In the genomic region with DNA sequence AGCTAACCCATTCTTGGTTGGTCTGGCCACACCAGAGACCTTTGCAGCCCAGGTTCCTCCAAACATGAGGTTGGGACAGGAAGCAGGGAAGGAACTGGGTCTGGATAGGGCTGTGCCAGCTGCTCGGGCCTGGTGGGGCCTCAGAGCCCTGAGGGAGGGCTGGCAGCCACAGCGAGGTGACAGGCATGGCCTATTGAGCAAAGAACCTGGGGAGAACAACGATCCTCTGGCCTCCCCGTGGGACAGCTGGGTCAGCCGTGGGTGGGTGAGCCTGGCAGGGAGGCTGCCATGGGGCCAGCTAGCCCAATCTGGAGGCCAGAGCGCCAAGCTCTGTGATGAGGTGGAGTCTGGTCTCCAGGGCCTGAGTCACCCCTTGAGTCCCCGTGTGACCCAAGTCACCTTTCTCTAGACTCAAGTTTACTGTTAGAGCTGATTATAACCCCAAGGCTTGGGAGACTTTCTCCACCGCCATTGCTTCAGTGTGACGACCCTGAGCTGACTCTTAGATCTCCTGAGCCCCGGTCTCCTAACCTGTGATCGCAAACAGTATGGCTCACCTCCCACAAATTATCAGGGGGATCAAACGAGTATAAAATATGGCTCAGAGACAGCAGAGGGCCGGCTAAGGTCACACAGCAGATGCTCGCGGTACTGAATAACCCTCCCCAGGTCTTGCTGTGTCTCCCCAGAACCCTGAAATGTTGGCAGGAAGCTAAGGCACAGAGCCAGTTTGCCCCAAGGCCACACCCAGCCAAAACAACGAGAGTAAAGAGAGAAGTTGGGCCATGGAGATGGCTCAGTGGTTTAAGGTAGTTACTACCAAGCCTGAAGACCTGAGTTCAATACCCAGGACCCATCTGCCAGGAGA, we compare ENCODE assay signal across 18 mouse cellular contexts. TPM values are rescaled to one million over a fixed set of nuclear protein-coding genes. Genes with fewer than 3 reads are reported as not detected.
DNase-seq lines count a peak whose midpoint lies in the region; ATAC-seq lines count a peak whose summit lies in the region.
"Had no signal": no experiment of that assay in that cellular context is flagged by ENCODE, and none has a peak within 500 bp of the region (broad histone marks: within the 10 kb centered on the region; RNA-seq: fewer than 3 reads in every experiment).

No protein-coding gene starts in this region.

- DNase-seq in liver (no peak), 416B (ENCODE audit: low read depth) (peak; percentile 58)
- peak; percentile 82 for DNase-seq in adrenal gland, adult 2 months
- DNase-seq in left cerebral cortex, adult 11 months (ENCODE audit: low spot score), result no peak
- DNase-seq in right cerebral cortex, adult 2 months (ENCODE audit: low spot score in 2 of 2), result no peak
- DNase-seq: cerebellum, postnatal 36 days; kidney, postnatal 14 days; midbrain, embryonic 14.5 days; retina, postnatal 1 day had no signal

- peaks cover 59% of the 10 kb centered on the region for H3K27me3 ChIP-seq in liver, embryonic 15.5 days
- H3K27me3 ChIP-seq: Patski had no signal

- H3K9me3 ChIP-seq in liver, embryonic 15.5 days (replicated peaks), result no peaks in the 10 kb centered on the region
- H3K9me3 ChIP-seq: embryonic facial prominence, embryonic 13.5 days; hindbrain, embryonic 13.5 days; neural tube, embryonic 12.5 days; stomach, embryonic 15.5 days had no signal

- peak overlapping the region; percentile 91; the same call in 1 of the 2 replicates for H3K4me2 ChIP-seq in liver, embryonic 15.5 days
- H3K4me2 ChIP-seq: embryonic facial prominence, embryonic 13.5 days; hindbrain, embryonic 13.5 days; stomach, embryonic 15.5 days had no signal

- H3K27ac ChIP-seq in liver, embryonic 15.5 days (replicated peaks), result peak overlapping the region; percentile 83
- H3K27ac ChIP-seq: embryonic facial prominence, embryonic 13.5 days; hindbrain, embryonic 13.5 days; liver, embryonic 14.5 days; macrophage; neural tube, embryonic 12.5 days; stomach, embryonic 15.5 days had no signal

- 55% methylated on average over 16 of the region's 16 CpGs for WGBS in liver, embryonic 15.5 days (ENCODE audit: insufficient replicate concordance)

- no peak overlapping the region for H3K4me3 ChIP-seq in liver, embryonic 15.5 days (replicated peaks)
- H3K4me3 ChIP-seq: embryonic facial prominence, embryonic 13.5 days; hindbrain, embryonic 13.5 days; neural tube, embryonic 12.5 days; stomach, embryonic 15.5 days had no signal

- ATAC-seq in liver, embryonic 15.5 days (ENCODE audit: insufficient read depth), result no peak
- peak; percentile 17; the same call in 1 of the 2 replicates for ATAC-seq in granulocyte monocyte progenitor cell, adult 5-6 weeks (replicated peaks; ENCODE audit: poor library complexity, severe bottlenecking)
- ATAC-seq: Patski had no signal

- peaks cover 65% of the 10 kb centered on the region for H3K4me1 ChIP-seq in liver, embryonic 15.5 days (replicated peaks)

- no peak overlapping the region for H3K9ac ChIP-seq in liver, embryonic 15.5 days
- H3K9ac ChIP-seq: embryonic facial prominence, embryonic 13.5 days; hindbrain, embryonic 13.5 days; liver, embryonic 14.5 days; neural tube, embryonic 12.5 days; stomach, embryonic 15.5 days had no signal

- no peaks in the 10 kb centered on the region for H3K36me3 ChIP-seq in liver, embryonic 15.5 days (replicated peaks)
- H3K36me3 ChIP-seq: embryonic facial prominence, embryonic 13.5 days; hindbrain, embryonic 13.5 days; neural tube, embryonic 12.5 days; stomach, embryonic 15.5 days had no signal

RNA-seq across cellular contexts. Expression of a gene that starts 2.1 kb away (rescaled TPM):
- polyA plus RNA-seq in liver, embryonic 15.5 days (2015; fragmentation: Nextera tagmentation; extraction: Ambion mirVana), result 13.0 and 14.0 TPM in 2 replicates
- total RNA-seq in adrenal gland, adult 2 months (2021), result 100 to 1,000 TPM; 366 to 466 TPM
- 3,420 and 4,353 TPM in 2 replicates for polyA plus RNA-seq in adrenal gland, adult 2 months (2012; rRNA removed)
- total RNA-seq in granulocyte monocyte progenitor cell, adult 5-6 weeks (2014; fragmentation: Nextera tagmentation), result 11.8 and 15.7 TPM in 2 replicates
- total RNA-seq in granulocyte monocyte progenitor cell, adult 5-6 weeks (2017), result 17.8 and 27.5 TPM in 2 replicates

RNA-seq across cellular contexts. Expression of a gene that starts 3.0 kb away (rescaled TPM):
- 17.4 and 18.2 TPM in 2 replicates for polyA plus RNA-seq in liver, embryonic 15.5 days (2015; fragmentation: Nextera tagmentation; extraction: Ambion mirVana)
- 10 to 100 TPM; 29.9 to 30.1 TPM for total RNA-seq in adrenal gland, adult 2 months (2021)
- 72.0 and 77.3 TPM in 2 replicates for polyA plus RNA-seq in adrenal gland, adult 2 months (2012; rRNA removed)
- 24.7 and 28.9 TPM in 2 replicates for total RNA-seq in granulocyte monocyte progenitor cell, adult 5-6 weeks (2014; fragmentation: Nextera tagmentation)
- 13.4 and 13.6 TPM in 2 replicates for total RNA-seq in granulocyte monocyte progenitor cell, adult 5-6 weeks (2017)

RNA-seq across cellular contexts. Expression of a gene that starts 25.3 kb away (rescaled TPM):
- polyA plus RNA-seq in liver, embryonic 15.5 days (2015; fragmentation: Nextera tagmentation; extraction: Ambion mirVana), result 0.63 TPM in 1 of 2 replicates, not detected in the other
- total RNA-seq in adrenal gland, adult 2 months (2021), result 10 to 100 TPM; 20.0 to 21.0 TPM
- 31.2 and 38.6 TPM in 2 replicates for polyA plus RNA-seq in adrenal gland, adult 2 months (2012; rRNA removed)
- total RNA-seq in granulocyte monocyte progenitor cell, adult 5-6 weeks (2014; fragmentation: Nextera tagmentation), result 4.6 and 11.6 TPM in 2 replicates
- not detected in 2 replicates for total RNA-seq in granulocyte monocyte progenitor cell, adult 5-6 weeks (2017)
- polyA plus RNA-seq: macrophage had no signal

RNA-seq across cellular contexts. Expression of a gene that starts 54.7 kb away (rescaled TPM):
- 187 and 195 TPM in 2 replicates for polyA plus RNA-seq in liver, embryonic 15.5 days (2015; fragmentation: Nextera tagmentation; extraction: Ambion mirVana)
- 100 to 1,000 TPM; 191 to 208 TPM for total RNA-seq in adrenal gland, adult 2 months (2021)
- 94.4 and 133 TPM in 2 replicates for polyA plus RNA-seq in adrenal gland, adult 2 months (2012; rRNA removed)
- 112 and 155 TPM in 2 replicates for total RNA-seq in granulocyte monocyte progenitor cell, adult 5-6 weeks (2014; fragmentation: Nextera tagmentation)
- total RNA-seq in granulocyte monocyte progenitor cell, adult 5-6 weeks (2017), result 49.7 and 50.5 TPM in 2 replicates

Comparison
In these comparisons a context has a peak if more than half of its experiments do, and no peak if none do; other contexts are left out.
1. DNase-seq: peak in 416B (single experiment) and adrenal gland, adult 2 months (single experiment); none in liver (single experiment), left cerebral cortex, adult 11 months (single experiment) and right cerebral cortex, adult 2 months (0 of 2).
2. RNA of a gene that starts 2.1 kb away (total RNA-seq): 366 to 466 TPM in adrenal gland, adult 2 months; 11.8 to 27.5 TPM in granulocyte monocyte progenitor cell, adult 5-6 weeks; every median in the first group is over 10 times any median in the second.